Mouse (Mus musculus) neural tube, embryonic 12.5 days (tissue): ENCODE measurements around the gene Msrb3. TPM values are rescaled to one million over a fixed set of nuclear protein-coding genes. Genes with fewer than 3 reads are reported as not detected.
A peak's percentile ranks its signal among the peaks of the same experiment; 100 is the strongest.

Experiments
- ATAC-seq: fragments of 200-750 bp; cut with Nextera tagmentation; 2 replicates; pipeline ENCODE4 v1.8.0; 2017; ENCODE audit warnings: low read depth, mild to moderate bottlenecking, moderate TSS enrichment, moderate library complexity; ENCODE audit not compliant: low FRiP score
- H3K27ac ChIP-seq: fragments of 300-500 bp; sonication (generic); 2 replicates; pipeline ENCODE4 v1.5.1; 2016
- H3K27me3 ChIP-seq: fragments of 300-500 bp; sonication (generic); replicated peaks from 2 replicates; pipeline ENCODE4 v1.6.1; 2016; ENCODE audit warnings: mild to moderate bottlenecking
- H3K36me3 ChIP-seq: fragments of 300-500 bp; sonication (generic); 2 replicates; pipeline ENCODE4 v1.6.1; 2016; ENCODE audit warnings: mild to moderate bottlenecking
- H3K4me1 ChIP-seq: fragments of 300-500 bp; sonication (generic); 2 replicates; pipeline ENCODE4 v1.6.1; 2016
- H3K4me2 ChIP-seq: fragments of 300-500 bp; sonication (generic); replicated peaks from 2 replicates; pipeline ENCODE4 v1.6.1; 2016; ENCODE audit warnings: mild to moderate bottlenecking
- H3K4me3 ChIP-seq: fragments of 300-500 bp; sonication (generic); 2 replicates; pipeline ENCODE4 v1.5.1; 2016
- H3K9ac ChIP-seq: fragments of 300-500 bp; sonication (generic); 2 replicates; pipeline ENCODE4 v1.6.1; 2016; ENCODE audit warnings: mild to moderate bottlenecking
- H3K9me3 ChIP-seq: fragments of 300-500 bp; sonication (generic); 2 replicates; pipeline ENCODE4 v1.6.1; 2016; ENCODE audit warnings: mild to moderate bottlenecking
- WGBS: fragments of 180-500 bp; shearing (Covaris S2); methylation state at CpG from one replicate; pipeline ENCODE4 v1.1.7; 2016; 5-methylcytosine and 5-hydroxymethylcytosine counted together
- polyA plus RNA-seq: library from polyadenylated mRNA; unstranded; fragments of >200 nt; fragmentation: Nextera tagmentation; extraction: Ambion mirVana; gene quantifications from 2 replicates; pipeline ENCODE4 v1.2.1, GENCODE M21; 2016

The Msrb3 gene
- polyA plus RNA-seq, 1 experiment from 2014 or later, result 3.5 TPM

- Histone ChIP-seq H3K27ac (no peak overlapping the region), H3K27me3 (no peaks in the 10 kb centered on the region), H3K4me2 (no peak overlapping the region), H3K9me3 (no peaks in the 10 kb centered on the region), H3K4me3 (no peak overlapping the region), H3K4me1 (peaks cover 5% of the 10 kb centered on the region; the same call in 1 of the 2 replicates), H3K36me3 (no peaks in the 10 kb centered on the region), H3K9ac (no peak overlapping the region)
- WGBS, result 61% methylated on average over 20 of the region's 20 CpGs
- no peak for ATAC-seq
Observed at GRCm38 (mm10) chr10:120821491-120822358, 77.2 kb downstream of the Msrb3 start.

- no peaks in the 10 kb centered on the region for H3K36me3 ChIP-seq
- H3K9ac ChIP-seq, result no peak overlapping the region
- no peak for ATAC-seq
- H3K9me3 ChIP-seq, result no peaks in the 10 kb centered on the region
- H3K27me3 ChIP-seq, result no peaks in the 10 kb centered on the region
- H3K4me1 ChIP-seq, result peaks cover 5% of the 10 kb centered on the region; the same call in 1 of the 2 replicates
- no peak overlapping the region for H3K4me2 ChIP-seq
- no peak overlapping the region for H3K27ac ChIP-seq
- WGBS, result 69% methylated on average over 12 of the region's 12 CpGs
- H3K4me3 ChIP-seq, result no peak overlapping the region
Observed at GRCm38 (mm10) chr10:120820781-120821300, 78.1 kb downstream of the Msrb3 start.

GRCm38 (mm10) chr10:120815290-120815689, 83.6 kb downstream of the Msrb3 start:
- WGBS, result 89% methylated on average over 5 of the region's 5 CpGs
- H3K27me3 ChIP-seq, result no peaks in the 10 kb centered on the region

GRCm38 (mm10) chr10:120811796-120812443, 87.0 kb downstream of the Msrb3 start:
- Histone ChIP-seq H3K36me3 (no peaks in the 10 kb centered on the region), H3K9me3 (no peaks in the 10 kb centered on the region), H3K4me2 (no peak overlapping the region), H3K4me3 (no peak overlapping the region), H3K9ac (no peak overlapping the region), H3K27ac (no peak overlapping the region), H3K4me1 (0 out of 2 replicates have a peak, but pooled peaks cover 9% of the 10 kb centered on the region), H3K27me3 (no peaks in the 10 kb centered on the region)
- WGBS, result 76% methylated on average over 24 of the region's 24 CpGs
- ATAC-seq, result no peak

More at GRCm38 (mm10) chr10:120815290-120815689, 83.6 kb downstream of the Msrb3 start:
- Histone ChIP-seq H3K4me1 (0 out of 2 replicates have a peak, but pooled peaks cover 9% of the 10 kb centered on the region), H3K4me2 (no peak overlapping the region), H3K9ac (no peak overlapping the region), H3K36me3 (no peaks in the 10 kb centered on the region), H3K27ac (no peak overlapping the region), H3K9me3 (no peaks in the 10 kb centered on the region), H3K4me3 (no peak overlapping the region)
- no peak for ATAC-seq

- 88% methylated on average over 4 of the region's 4 CpGs for WGBS
- H3K36me3 ChIP-seq, result no peaks in the 10 kb centered on the region
- no peak for ATAC-seq
- no peak overlapping the region for H3K9ac ChIP-seq
- 0 out of 2 replicates have a peak, but pooled peaks cover 9% of the 10 kb centered on the region for H3K4me1 ChIP-seq
- H3K27ac ChIP-seq, result no peak overlapping the region
- no peak overlapping the region for H3K4me3 ChIP-seq
- no peaks in the 10 kb centered on the region for H3K27me3 ChIP-seq
- no peaks in the 10 kb centered on the region for H3K9me3 ChIP-seq
- H3K4me2 ChIP-seq, result no peak overlapping the region
Observed at GRCm38 (mm10) chr10:120810832-120811571, 87.9 kb downstream of the Msrb3 start.

- Histone ChIP-seq H3K4me3 (no peak overlapping the region), H3K36me3 (no peaks in the 10 kb centered on the region), H3K4me2 (no peak overlapping the region), H3K27ac (no peak overlapping the region), H3K4me1 (0 out of 2 replicates have a peak, but pooled peaks cover 9% of the 10 kb centered on the region), H3K9me3 (no peaks in the 10 kb centered on the region), H3K9ac (no peak overlapping the region), H3K27me3 (no peaks in the 10 kb centered on the region)
- WGBS, result 66% methylated on average over 14 of the region's 14 CpGs
- ATAC-seq, result no peak
Observed at GRCm38 (mm10) chr10:120810053-120810696, 88.7 kb downstream of the Msrb3 start.

- ATAC-seq, result no peak
Observed at GRCm38 (mm10) chr10:120808167-120808566, 90.7 kb downstream of the Msrb3 start.

GRCm38 (mm10) chr10:120801127-120801526, 97.8 kb downstream of the Msrb3 start:
- Histone ChIP-seq H3K9me3 (no peaks in the 10 kb centered on the region), H3K27ac (no peak overlapping the region), H3K4me2 (peak overlapping the region; percentile 30), H3K36me3 (no peaks in the 10 kb centered on the region), H3K4me3 (no peak overlapping the region), H3K27me3 (no peaks in the 10 kb centered on the region), H3K9ac (no peak overlapping the region), H3K4me1 (peaks cover 9% of the 10 kb centered on the region; the same call in 1 of the 2 replicates)
- ATAC-seq, result no peak
- 40% methylated on average over 6 of the region's 6 CpGs for WGBS

More at GRCm38 (mm10) chr10:120808167-120808566, 90.7 kb downstream of the Msrb3 start:
- H3K9me3 ChIP-seq, result no peaks in the 10 kb centered on the region
- no peaks in the 10 kb centered on the region for H3K36me3 ChIP-seq
- no peak overlapping the region for H3K4me2 ChIP-seq
- no peaks in the 10 kb centered on the region for H3K27me3 ChIP-seq
- H3K4me1 ChIP-seq, result 0 out of 2 replicates have a peak, but pooled peaks cover 9% of the 10 kb centered on the region
- no peak overlapping the region for H3K4me3 ChIP-seq
- no peak overlapping the region for H3K27ac ChIP-seq
- 96% methylated on average over 4 of the region's 4 CpGs for WGBS
- H3K9ac ChIP-seq, result no peak overlapping the region

- Histone ChIP-seq H3K27me3 (no peaks in the 10 kb centered on the region), H3K36me3 (no peaks in the 10 kb centered on the region), H3K9me3 (no peaks in the 10 kb centered on the region)
Observed at GRCm38 (mm10) chr10:120799479-120799878, 99.4 kb downstream of the Msrb3 start.

GRCm38 (mm10) chr10:120796749-120797148, 102.2 kb downstream of the Msrb3 start:
- H3K4me1 ChIP-seq, result peaks cover 13% of the 10 kb centered on the region; the same call in 1 of the 2 replicates
- H3K27me3 ChIP-seq, result no peaks in the 10 kb centered on the region
- no peak overlapping the region for H3K27ac ChIP-seq
- H3K36me3 ChIP-seq, result no peaks in the 10 kb centered on the region
- no peak overlapping the region for H3K4me3 ChIP-seq
- no peak for ATAC-seq
- no peaks in the 10 kb centered on the region for H3K9me3 ChIP-seq
- 89% methylated on average over 4 of the region's 4 CpGs for WGBS
- H3K9ac ChIP-seq, result no peak overlapping the region
- no peak overlapping the region for H3K4me2 ChIP-seq

More at GRCm38 (mm10) chr10:120799479-120799878, 99.4 kb downstream of the Msrb3 start:
- Histone ChIP-seq H3K9ac (no peak overlapping the region), H3K27ac (no peak overlapping the region), H3K4me1 (peaks cover 11% of the 10 kb centered on the region; the same call in 1 of the 2 replicates), H3K4me2 (no peak overlapping the region), H3K4me3 (no peak overlapping the region)
- 84% methylated on average over 6 of the region's 6 CpGs for WGBS
- ATAC-seq, result no peak

- WGBS, result 29% methylated on average over 13 of the region's 13 CpGs
- Histone ChIP-seq H3K27me3 (no peaks in the 10 kb centered on the region), H3K9me3 (no peaks in the 10 kb centered on the region), H3K27ac (no peak overlapping the region), H3K4me3 (no peak overlapping the region), H3K4me1 (peaks cover 7% of the 10 kb centered on the region; the same call in 1 of the 2 replicates), H3K4me2 (peak overlapping the region; percentile 2; the same call in 1 of the 2 replicates), H3K36me3 (no peaks in the 10 kb centered on the region), H3K9ac (no peak overlapping the region)
- no peak for ATAC-seq
Observed at GRCm38 (mm10) chr10:120794391-120794817, 104.5 kb downstream of the Msrb3 start.
